Mouse (Mus musculus) MEL (cell line): ENCODE measurements around the gene Slc25a12. TPM values are rescaled to one million over a fixed set of nuclear protein-coding genes. Genes with fewer than 3 reads are reported as not detected.

Experiments used
- DNase-seq: peaks from one replicate; pipeline ENCODE4 v3.0.0; 2011; ENCODE audit warnings: low read depth, low spot score
- H3K27ac ChIP-seq: 2 replicates; pipeline ENCODE4 v1.5.1; 2012; ENCODE audit warnings: low read depth, mild to moderate bottlenecking, control low read depth, low read length, moderate library complexity; ENCODE audit not compliant: control insufficient read depth
- H3K27me3 ChIP-seq, 2 experiments: fragments of 150-350 bp in 1 of 2; sonication (generic) in 1 of 2; 2 replicates each; pipeline ENCODE4 v1.6.1; 2012; ENCODE audit warnings: low read length in 2 of 2, mild to moderate bottlenecking in 2 of 2, improper control_type of control experiment in 1 of 2, moderate library complexity in 1 of 2; ENCODE audit not compliant: insufficient read depth in 2 of 2, control insufficient read depth in 1 of 2
- H3K36me3 ChIP-seq, 2 experiments: 2 replicates each; pipeline ENCODE4 v1.6.1; 2012 to 2014; ENCODE audit warnings: low read length in 2 of 2, improper control_type of control experiment in 1 of 2, inconsistent platforms in 1 of 2, mild to moderate bottlenecking in 1 of 2; ENCODE audit not compliant: insufficient read depth in 2 of 2, control insufficient read depth in 1 of 2
- H3K4me1 ChIP-seq, 2 experiments: fragments of 150-350 bp in 1 of 2; sonication (generic) in 1 of 2; 2 replicates each; pipeline ENCODE4 v1.6.1; 2012; ENCODE audit warnings: low read length in 2 of 2, improper control_type of control experiment in 1 of 2, mild to moderate bottlenecking in 1 of 2; ENCODE audit not compliant: insufficient read depth in 2 of 2, control insufficient read depth in 1 of 2
- H3K4me3 ChIP-seq, 2 experiments: fragments of 150-350 bp in 1 of 2; sonication (generic) in 1 of 2; 2 replicates each; pipeline ENCODE4 v1.5.1; 2012; ENCODE audit warnings: low read depth in 2 of 2, low read length in 2 of 2, mild to moderate bottlenecking in 2 of 2, moderate library complexity in 2 of 2, control low read depth in 1 of 2, improper control_type of control experiment in 1 of 2; ENCODE audit not compliant: control insufficient read depth in 1 of 2, insufficient read depth in 1 of 2
- H3K79me2 ChIP-seq: 2 replicates; pipeline ENCODE4 v1.6.1; 2012; ENCODE audit warnings: mild to moderate bottlenecking, low read length, moderate library complexity; ENCODE audit not compliant: control insufficient read depth, poor library complexity, insufficient read depth
- H3K9ac ChIP-seq: 2 replicates; pipeline ENCODE4 v1.6.1; 2012; ENCODE audit warnings: low read depth, mild to moderate bottlenecking, control low read depth, low read length, moderate library complexity; ENCODE audit not compliant: control insufficient read depth, poor library complexity, severe bottlenecking
- H3K9me3 ChIP-seq: fragments of 150-350 bp; sonication (generic); replicated peaks from 2 replicates; pipeline ENCODE4 v1.6.1; 2012; ENCODE audit warnings: mild to moderate bottlenecking, low read length, improper control_type of control experiment, moderate library complexity; ENCODE audit not compliant: insufficient read depth
- CTCF ChIP-seq, 3 experiments: IDR thresholded peaks in 2 of 3; conservative IDR thresholded peaks in 1 of 3; 2 replicates each; pipeline ENCODE4 v1.5.1; 2011 to 2012; ENCODE audit warnings: low read length in 3 of 3, low read depth in 2 of 3, mild to moderate bottlenecking in 2 of 3, improper control_type of control experiment in 1 of 3, inconsistent platforms in 1 of 3, mixed read lengths in 1 of 3, moderate library complexity in 1 of 3; ENCODE audit not compliant: control insufficient read depth in 1 of 3, insufficient read depth in 1 of 3, poor library complexity in 1 of 3, severe bottlenecking in 1 of 3
- EP300 ChIP-seq, 2 experiments: IDR thresholded peaks; 2 replicates each; pipeline ENCODE4 v1.6.1; 2011; ENCODE audit warnings: improper control_type of control experiment in 2 of 2, low read length in 2 of 2, low read depth in 1 of 2, mild to moderate bottlenecking in 1 of 2
- GATA1 ChIP-seq: IDR thresholded peaks from 2 replicates; pipeline ENCODE4 v1.6.1; 2011; ENCODE audit warnings: low read depth, low read length, improper control_type of control experiment
- KAT2A ChIP-seq: conservative IDR thresholded peaks from 2 replicates; pipeline ENCODE4 v1.6.1; 2012; ENCODE audit warnings: low read depth, low read length, improper control_type of control experiment, inconsistent platforms
- MAFK ChIP-seq: IDR thresholded peaks from 2 replicates; pipeline ENCODE4 v1.6.1; 2011; ENCODE audit warnings: low read depth, mild to moderate bottlenecking, low read length, improper control_type of control experiment, borderline replicate concordance
- MAX ChIP-seq: IDR thresholded peaks from 2 replicates; pipeline ENCODE4 v1.6.1; 2011; ENCODE audit warnings: low read length, improper control_type of control experiment
- MAZ ChIP-seq: IDR thresholded peaks from 2 replicates; pipeline ENCODE4 v1.6.1; 2012; ENCODE audit warnings: low read depth, mild to moderate bottlenecking, inconsistent platforms, low read length, improper control_type of control experiment
- MXI1 ChIP-seq: IDR thresholded peaks from 2 replicates; pipeline ENCODE4 v1.6.1; 2011; ENCODE audit warnings: mild to moderate bottlenecking, low read depth, low read length, improper control_type of control experiment
- MYB ChIP-seq: IDR thresholded peaks from 2 replicates; pipeline ENCODE4 v1.6.1; 2011; ENCODE audit warnings: mild to moderate bottlenecking, low read depth, low read length, improper control_type of control experiment
- MYC ChIP-seq: IDR thresholded peaks from 2 replicates; pipeline ENCODE4 v1.6.1; 2011; ENCODE audit warnings: low read depth, mild to moderate bottlenecking, low read length, improper control_type of control experiment, moderate library complexity
- POLR2A ChIP-seq, 2 experiments: IDR thresholded peaks; 2 replicates each; pipeline ENCODE4 v1.6.1; 2011 to 2012; ENCODE audit warnings: low read length in 2 of 2, mild to moderate bottlenecking in 2 of 2, control low read depth in 1 of 2, improper control_type of control experiment in 1 of 2, low read depth in 1 of 2, moderate library complexity in 1 of 2; ENCODE audit not compliant: control insufficient read depth in 1 of 2, insufficient read depth in 1 of 2, poor library complexity in 1 of 2
- POLR2AphosphoS2 ChIP-seq: IDR thresholded peaks from 2 replicates; pipeline ENCODE4 v1.6.1; 2011; ENCODE audit warnings: low read length, improper control_type of control experiment
- POLR2AphosphoS5 ChIP-seq: IDR thresholded peaks from 2 replicates; pipeline ENCODE4 v1.6.1; 2012; ENCODE audit warnings: low read depth, borderline replicate concordance, mild to moderate bottlenecking, inconsistent platforms, low read length, moderate library complexity, mixed read lengths
- RCOR1 ChIP-seq: IDR thresholded peaks from 2 replicates; pipeline ENCODE4 v1.6.1; 2012; ENCODE audit warnings: low read depth, mild to moderate bottlenecking, inconsistent platforms, low read length, improper control_type of control experiment
- SIN3A ChIP-seq: IDR thresholded peaks from 2 replicates; pipeline ENCODE4 v1.6.1; 2012; ENCODE audit warnings: low read length, improper control_type of control experiment, inconsistent platforms
- UBTF ChIP-seq: IDR thresholded peaks from 2 replicates; pipeline ENCODE4 v1.6.1; 2012; ENCODE audit warnings: low read depth, mild to moderate bottlenecking, inconsistent platforms, low read length, improper control_type of control experiment, moderate library complexity, borderline replicate concordance; ENCODE audit not compliant: insufficient read depth
- USF2 ChIP-seq, 2 experiments: IDR thresholded peaks; 2 replicates each; pipeline ENCODE4 v1.6.1; 2011 to 2012; ENCODE audit warnings: improper control_type of control experiment in 2 of 2, low read length in 2 of 2, borderline replicate concordance in 1 of 2, inconsistent platforms in 1 of 2, low read depth in 1 of 2, mild to moderate bottlenecking in 1 of 2; ENCODE audit not compliant: insufficient read depth in 1 of 2
- ZKSCAN1 ChIP-seq: IDR thresholded peaks from 2 replicates; pipeline ENCODE4 v1.6.1; 2012; ENCODE audit warnings: low read depth, mild to moderate bottlenecking, inconsistent platforms, low read length, improper control_type of control experiment, moderate library complexity
- ZMIZ1 ChIP-seq: IDR thresholded peaks from 2 replicates; pipeline ENCODE4 v1.6.1; 2012; ENCODE audit warnings: low read depth, mild to moderate bottlenecking, inconsistent platforms, low read length, improper control_type of control experiment, moderate library complexity
- ZNF384 ChIP-seq: IDR thresholded peaks from 2 replicates; pipeline ENCODE4 v1.6.1; 2012; ENCODE audit warnings: low read depth, mild to moderate bottlenecking, inconsistent platforms, low read length, improper control_type of control experiment
- polyA plus RNA-seq, 2 experiments: library from polyadenylated mRNA; stranded (reverse) in 1 of 2; unstranded in 1 of 2; fragments of >175 nt in 1 of 2; fragments of >200 nt in 1 of 2; gene quantifications; 2 replicates each; pipeline versions ENCODE4 v1.2.1 to v1.2.4; 2012; ENCODE audit warnings: low replicate concordance in 2 of 2, low read depth in 1 of 2; ENCODE audit not compliant: insufficient read length in 2 of 2, insufficient read depth in 1 of 2, missing spikeins in 1 of 2
- total RNA-seq: library from RNA; depleted of rRNA; stranded (reverse); fragments of 300-350 nt; gene quantifications from 2 replicates; pipeline ENCODE4 v1.2.3, GENCODE M21; 2012

Slc25a12 gene
- total and polyA plus RNA-seq, 3 experiments, result 63.2 to 98.6 TPM; not detected in 1

- TF ChIP-seq MAZ, result no peak
- no peak for TF ChIP-seq USF2 (IDR thresholded peaks at IDR 0.05; ENCODE audit: borderline replicate concordance in 1 of 2, insufficient read depth in 1 of 2, low read depth in 1 of 2, low read length in 2 of 2)
- TF ChIP-seq POLR2A (IDR thresholded peaks at IDR 0.05; ENCODE audit: control insufficient read depth in 1 of 2, insufficient read depth in 1 of 2, low read depth in 1 of 2, low read length in 2 of 2, poor library complexity in 1 of 2), result no peak
- TF ChIP-seq CTCF (IDR thresholded peaks at IDR 0.05 in 2 of 3, conservative IDR thresholded peaks at IDR 0.05 in 1 of 3; ENCODE audit: control insufficient read depth in 1 of 3, insufficient read depth in 1 of 3, low read depth in 2 of 3, low read length in 3 of 3, poor library complexity in 1 of 3, severe bottlenecking in 1 of 3), result no peak
- TF ChIP-seq ZMIZ1, result no peak
- no peak for TF ChIP-seq POLR2AphosphoS2
- no peak for TF ChIP-seq POLR2AphosphoS5
- TF ChIP-seq MYB, result no peak
- no peak for TF ChIP-seq MYC
- no peak for TF ChIP-seq GATA1
- TF ChIP-seq SIN3A, result no peak
- TF ChIP-seq ZNF384, result no peak
- TF ChIP-seq KAT2A, result no peak
- TF ChIP-seq ZKSCAN1, result no peak
- no peak for TF ChIP-seq MAX
- no peak for TF ChIP-seq MAFK
- TF ChIP-seq RCOR1, result no peak
- peak; percentile 39 for DNase-seq
- no peak overlapping the region for H3K27ac ChIP-seq
- peaks cover 0 to 13% of the 10 kb centered on the region in 2 experiments; a peak in 2 of 4 replicates for H3K36me3 ChIP-seq
- H3K79me2 ChIP-seq, result no peaks in the 10 kb centered on the region; the same call in 1 of the 2 replicates
- no peaks in the 10 kb centered on the region for H3K27me3 ChIP-seq
- H3K4me3 ChIP-seq, result no peak overlapping the region
- H3K4me1 ChIP-seq, result peaks cover 5 to 16% of the 10 kb centered on the region in 2 experiments
- no peaks in the 10 kb centered on the region for H3K9me3 ChIP-seq
- H3K9ac ChIP-seq, result no peak overlapping the region
Observed at GRCm38 (mm10) chr2:71371790-71372189, 4.2 kb upstream of the Slc25a12 start.

GRCm38 (mm10) chr2:71368086-71368485 lies 537 bp upstream of the Slc25a12 start:
- H3K9me3 ChIP-seq, result no peaks in the 10 kb centered on the region
- H3K9ac ChIP-seq, result peak overlapping the region; percentile 78
- H3K27me3 ChIP-seq, result no peaks in the 10 kb centered on the region
- peak overlapping the region; percentile 51 for H3K27ac ChIP-seq
- no peaks in the 10 kb centered on the region for H3K79me2 ChIP-seq
- TF ChIP-seq UBTF (0 out of 2 replicates have a peak, but pooled peaks have one; percentile 1), MXI1 (no peak), EP300 (IDR thresholded peaks at IDR 0.05; ENCODE audit: low read depth in 1 of 2, low read length in 2 of 2) (peak in 1 of 2 experiments; percentile 4; a peak in 1 of 4 replicates)
- TF ChIP-seq, all 39 proteins: peak for 2
- Histone ChIP-seq H3K36me3 (peaks cover 0 to 8% of the 10 kb centered on the region in 2 experiments; a peak in 2 of 4 replicates), H3K4me3 (peak overlapping the region; percentile 68 to 81), H3K4me1 (peaks cover 3 to 6% of the 10 kb centered on the region in 2 experiments; a peak in 2 of 4 replicates)
- peak; percentile 72 for DNase-seq
